Mouse (Mus musculus): ENCODE measurements around the gene Traf3ip1. TPM values are rescaled to one million over a fixed set of nuclear protein-coding genes. Genes with fewer than 3 reads are reported as not detected.

The Traf3ip1 gene
- polyA plus RNA-seq (2014; fragmentation: Illumina TruSeq; extraction: RNeasy Lipid Tissue Mini Kit (QIAGEN cat#74804); ENCODE audit: low replicate concordance): 3.3 TPM

GRCm38 (mm10) chr1:91494457-91495140, at the start of gene Traf3ip1:
Gene Traf3ip1 (plus strand): TSS chr1:91494647.

DNA sequence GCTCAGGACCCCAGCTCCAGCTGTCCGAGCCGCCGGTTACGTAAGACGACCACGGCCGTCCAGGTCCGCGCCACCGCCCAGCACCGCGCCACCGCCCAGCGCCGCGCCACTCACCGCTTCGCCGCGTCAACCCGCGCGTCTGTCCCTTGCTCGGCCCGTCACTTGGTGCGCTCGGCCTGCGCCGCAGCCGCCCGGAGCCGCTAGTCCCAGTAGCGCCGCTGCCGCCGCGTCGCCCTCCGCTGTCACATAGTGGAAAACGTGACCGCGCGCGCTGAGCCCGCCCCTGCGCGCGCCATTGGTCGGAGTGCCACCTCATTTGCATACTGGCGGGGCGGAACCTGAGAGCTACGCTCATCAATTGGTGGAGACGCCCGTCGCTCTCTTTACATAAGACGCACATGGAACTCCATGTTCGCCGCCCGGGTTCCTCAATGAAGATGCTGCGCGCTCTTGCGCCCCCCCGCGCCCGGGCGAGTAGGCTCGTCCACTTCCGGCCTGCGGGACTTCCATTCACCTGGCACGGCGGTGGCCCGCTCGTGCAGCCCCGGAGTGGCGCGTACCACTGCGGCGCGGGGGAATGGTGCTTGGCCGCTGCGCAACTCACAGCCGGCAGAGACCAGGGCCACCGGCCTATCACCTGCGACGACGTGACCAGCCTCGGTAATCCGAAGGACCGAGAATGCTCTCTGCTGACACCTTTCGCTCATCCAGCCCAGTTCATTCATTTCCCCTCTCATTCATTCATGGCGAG, 35.2 kb upstream of the Traf3ip1 start, which contains the start of gene Per2:
Gene Per2, minus strand, starts transcription at position 266 of the 751 bp plus-strand sequence.

DNA sequence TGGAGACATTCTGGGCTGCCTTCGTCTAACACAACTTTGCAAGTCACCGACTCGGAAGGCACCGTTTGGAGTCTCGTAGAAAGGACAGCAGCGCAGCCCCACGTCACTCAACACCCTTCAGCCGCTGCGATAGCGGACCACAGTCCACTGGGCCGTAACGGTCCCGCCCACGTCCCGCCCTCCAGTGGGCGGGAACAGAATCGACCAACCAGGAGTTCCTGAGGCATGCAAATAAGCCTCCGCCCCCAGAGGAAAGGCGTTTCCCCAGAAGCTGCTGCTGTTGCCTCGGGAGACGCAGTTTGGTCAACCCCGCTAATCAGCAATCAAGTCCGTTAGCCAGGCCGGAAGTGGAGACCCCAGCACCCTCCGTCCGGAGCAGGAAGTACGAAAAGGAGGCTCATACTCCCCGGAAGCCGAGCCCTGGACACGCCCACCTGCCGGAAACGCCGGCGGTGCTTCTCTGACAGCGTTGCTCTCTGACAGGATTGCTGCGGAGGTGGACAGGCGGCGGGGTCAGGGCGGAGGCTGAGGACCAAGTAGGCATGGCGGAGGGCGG, 45.9 kb downstream of the Traf3ip1 start, which contains the start of gene Asb1:
Gene Asb1, plus strand, starts transcription at position 274 of the 556 bp plus-strand sequence.

Other genes starting within 250 kb of the Traf3ip1 start
- gene Ube2f, start 244.3 kb upstream of the Traf3ip1 start, polyA plus RNA-seq (2014; fragmentation: Illumina TruSeq; extraction: RNeasy Lipid Tissue Mini Kit (QIAGEN cat#74804); ENCODE audit: low replicate concordance): 123 TPM
- 3.2 TPM for gene Scly, start 196.3 kb upstream of the Traf3ip1 start, polyA plus RNA-seq (2014; fragmentation: Illumina TruSeq; extraction: RNeasy Lipid Tissue Mini Kit (QIAGEN cat#74804); ENCODE audit: low replicate concordance)
- not detected for gene Espnl, start 172.6 kb upstream of the Traf3ip1 start, polyA plus RNA-seq (2014; fragmentation: Illumina TruSeq; extraction: RNeasy Lipid Tissue Mini Kit (QIAGEN cat#74804); ENCODE audit: low replicate concordance)
- not detected for gene Klhl30, start 143.6 kb upstream of the Traf3ip1 start, polyA plus RNA-seq (2014; fragmentation: Illumina TruSeq; extraction: RNeasy Lipid Tissue Mini Kit (QIAGEN cat#74804); ENCODE audit: low replicate concordance)
- gene Erfe, start 128.2 kb upstream of the Traf3ip1 start, polyA plus RNA-seq (2014; fragmentation: Illumina TruSeq; extraction: RNeasy Lipid Tissue Mini Kit (QIAGEN cat#74804); ENCODE audit: low replicate concordance): 3.1 TPM
- 25.6 TPM for gene Ilkap, start 95.8 kb upstream of the Traf3ip1 start, polyA plus RNA-seq (2014; fragmentation: Illumina TruSeq; extraction: RNeasy Lipid Tissue Mini Kit (QIAGEN cat#74804); ENCODE audit: low replicate concordance)
- gene Hes6, start 80.6 kb upstream of the Traf3ip1 start, polyA plus RNA-seq (2014; fragmentation: Illumina TruSeq; extraction: RNeasy Lipid Tissue Mini Kit (QIAGEN cat#74804); ENCODE audit: low replicate concordance): 0.30 TPM
- 4.4 TPM for gene Per2, start 35.3 kb upstream of the Traf3ip1 start, polyA plus RNA-seq (2014; fragmentation: Illumina TruSeq; extraction: RNeasy Lipid Tissue Mini Kit (QIAGEN cat#74804); ENCODE audit: low replicate concordance)
- 1.9 TPM for gene Asb1, start 45.9 kb downstream of the Traf3ip1 start, polyA plus RNA-seq (2014; fragmentation: Illumina TruSeq; extraction: RNeasy Lipid Tissue Mini Kit (QIAGEN cat#74804); ENCODE audit: low replicate concordance)

Data from small intestine, adult 10 weeks (tissue).